Mouse (Mus musculus): Measurements from ENCODE around the gene Tmem91.
"Not testable (repeated sequence)": the region's sequence is repeated elsewhere in the genome, so short reads cannot be mapped to it uniquely, and the experiment has no call there.

The Tmem91 gene

DNA sequence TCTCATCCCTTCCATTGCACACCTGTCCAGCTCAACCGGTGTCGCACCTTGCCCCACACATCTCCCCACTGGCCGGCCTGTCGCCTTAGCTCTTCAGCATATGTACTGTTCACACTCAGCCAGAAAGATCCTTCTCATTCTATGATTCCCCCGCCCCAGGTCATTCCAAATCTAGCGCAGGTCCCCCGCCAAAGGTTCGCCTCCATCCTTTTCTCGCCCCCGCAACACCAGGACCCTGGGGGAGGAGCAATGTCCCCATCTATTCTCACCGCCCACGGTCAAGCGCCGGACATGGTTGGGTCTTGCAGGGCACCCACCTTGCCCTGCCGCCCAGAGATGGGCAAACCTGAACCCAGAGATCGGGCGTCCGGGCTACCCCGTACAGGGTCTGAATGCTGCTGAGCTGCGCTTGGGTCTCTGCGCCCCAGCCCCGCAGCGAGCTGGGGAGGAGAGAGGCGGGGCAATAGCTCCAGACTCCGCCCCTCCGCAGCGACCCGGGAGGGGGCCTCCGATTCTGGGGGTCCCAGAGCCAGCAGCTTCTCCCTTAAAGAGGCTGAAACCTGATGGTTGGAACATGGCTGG is at the start of gene Tmem91:
Gene Tmem91, minus strand, starts transcription at position 448 of the 582 bp plus-strand sequence.
- in situ Hi-C loops (cut with MboI, MseI) = no loop called here

DNA sequence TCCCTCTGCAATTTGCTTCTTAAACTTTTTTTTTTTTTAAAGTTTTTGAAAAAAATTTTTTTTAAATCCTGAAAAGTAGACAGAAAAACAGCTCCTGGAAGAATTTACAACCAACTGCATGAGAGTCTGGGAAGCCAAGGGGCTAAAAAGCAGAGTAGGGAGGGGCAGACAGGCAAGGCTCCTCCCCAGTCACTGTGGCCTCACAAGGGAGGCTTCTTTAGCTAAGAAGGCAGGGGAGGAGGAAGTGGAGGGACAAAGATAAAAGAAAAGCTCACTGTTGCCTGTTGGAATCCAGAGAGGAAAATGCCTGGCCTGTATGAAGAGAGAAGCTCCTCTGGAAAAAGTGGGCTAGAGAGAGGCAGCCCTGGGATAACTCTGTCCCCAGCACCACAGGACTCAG is 46.8 kb upstream of the Tmem91 start:
- in situ Hi-C loops (cut with MboI, MseI) = not testable (repeated sequence)

DNA sequence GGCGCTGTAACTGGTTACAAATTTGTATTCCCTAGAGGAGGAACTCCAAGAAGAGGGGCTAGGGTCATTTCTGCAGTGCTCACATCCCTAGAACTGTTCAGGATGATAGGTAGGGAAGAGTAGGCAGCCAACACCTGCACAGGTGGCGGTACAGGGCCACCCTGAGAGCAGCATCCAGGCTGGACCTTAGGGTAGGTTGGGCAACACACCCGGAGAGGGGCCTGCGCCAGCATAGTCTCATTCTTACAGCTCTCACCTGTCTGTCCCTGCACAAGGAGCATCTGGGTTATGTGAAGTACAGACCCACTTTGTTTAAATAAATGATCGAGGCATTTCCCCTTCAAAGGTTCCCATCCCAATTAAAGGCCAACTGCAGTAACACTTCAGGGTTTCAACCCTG is 45.8 kb upstream of the Tmem91 start:
- in situ Hi-C loops (cut with MboI, MseI) = no loop called here

DNA sequence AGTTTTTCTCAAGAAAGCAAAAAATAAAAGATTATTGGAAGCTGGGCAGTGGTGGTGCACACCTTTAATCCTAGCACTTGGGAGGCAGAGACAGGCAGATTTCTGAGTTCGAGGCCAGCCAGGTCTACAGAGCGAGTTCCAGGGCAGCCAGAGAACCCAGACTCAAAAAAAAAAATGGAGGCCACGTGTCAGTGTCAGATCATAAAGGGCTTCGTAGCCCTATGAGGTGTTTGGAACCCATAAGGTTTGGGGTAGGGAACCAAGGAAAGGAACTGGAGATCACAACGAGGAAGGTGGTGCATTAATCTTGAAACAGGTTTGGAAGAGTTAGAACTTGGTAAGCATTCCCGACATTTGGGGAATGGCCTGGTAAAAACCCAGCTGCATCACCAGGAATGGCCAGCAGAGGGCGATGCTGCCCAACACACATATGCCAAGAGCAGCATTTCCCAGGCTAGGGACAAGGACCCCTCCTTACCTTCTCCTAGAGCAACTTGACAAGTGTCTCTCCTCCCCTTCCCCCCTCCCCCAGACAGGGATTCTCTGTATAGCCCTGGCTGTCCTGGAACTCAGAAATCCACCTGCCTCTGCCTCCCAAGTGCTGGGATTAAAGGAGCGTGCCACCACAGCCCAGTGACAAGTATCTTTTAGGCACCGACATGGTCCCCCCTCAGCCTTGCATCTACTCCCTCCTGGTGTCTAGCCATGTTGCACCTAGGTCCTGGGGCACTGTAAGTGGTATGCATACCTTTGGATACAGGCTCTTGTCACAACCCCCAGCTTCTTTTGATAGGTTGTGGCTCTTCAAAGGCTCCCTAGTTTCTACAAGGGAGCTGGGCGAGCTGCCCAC is 45.0 kb upstream of the Tmem91 start:
- in situ Hi-C loops (cut with MboI, MseI) = no loop called here

DNA sequence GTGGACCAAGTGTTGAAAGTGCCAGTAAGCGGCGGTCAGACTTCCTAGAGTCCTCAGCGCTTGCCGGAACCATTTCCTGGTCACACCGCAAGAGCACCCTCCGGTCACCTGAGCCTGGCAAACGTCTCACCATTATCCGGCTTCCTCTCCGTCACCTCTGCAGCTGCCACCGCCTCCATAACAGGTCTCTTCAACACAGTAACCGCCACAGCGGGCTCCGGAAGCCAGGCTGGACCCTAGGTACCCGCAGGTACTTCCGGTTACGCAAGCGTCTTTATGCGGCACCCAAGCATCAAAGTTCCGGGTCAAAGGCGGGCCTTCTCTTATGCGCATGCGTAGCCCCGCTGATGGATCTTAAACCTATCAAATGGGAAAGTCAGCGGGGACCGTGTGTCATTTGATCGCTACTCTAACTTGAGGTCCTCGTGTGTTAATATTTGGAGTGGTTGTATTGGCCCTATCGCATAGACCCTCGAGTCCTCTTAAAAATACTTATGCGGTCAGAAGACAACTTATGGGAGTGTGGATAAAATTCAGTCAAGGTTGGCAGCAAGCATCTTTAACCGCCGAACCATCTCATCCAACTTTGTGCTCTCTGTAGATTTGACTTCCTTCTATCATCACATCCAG is 43.9 kb upstream of the Tmem91 start, which contains the start of gene Ccdc97:
Gene Ccdc97, minus strand, starts transcription at position 301 of the 630 bp plus-strand sequence.
- in situ Hi-C loops (cut with MboI, MseI) = no loop called here

DNA sequence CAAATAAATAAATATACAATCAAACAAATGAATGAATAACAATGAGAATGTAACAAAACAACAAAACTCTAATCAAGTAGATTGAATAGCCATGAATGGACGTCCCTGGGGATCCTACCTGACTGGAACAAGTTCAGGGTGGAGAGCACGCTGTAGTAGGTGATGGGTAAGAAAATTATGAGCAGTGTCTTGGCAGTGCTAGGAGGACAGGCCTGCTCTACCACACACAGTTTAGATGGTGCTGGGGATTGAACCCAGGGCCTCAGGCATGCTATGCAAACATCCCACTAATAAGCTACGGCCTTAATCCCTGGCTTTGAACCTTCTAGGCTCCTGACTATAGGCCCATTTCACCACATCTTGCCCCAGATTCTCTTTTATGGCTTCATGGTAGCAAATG is 42.5 kb upstream of the Tmem91 start:
- in situ Hi-C loops (cut with MboI, MseI) = no loop called here

DNA sequence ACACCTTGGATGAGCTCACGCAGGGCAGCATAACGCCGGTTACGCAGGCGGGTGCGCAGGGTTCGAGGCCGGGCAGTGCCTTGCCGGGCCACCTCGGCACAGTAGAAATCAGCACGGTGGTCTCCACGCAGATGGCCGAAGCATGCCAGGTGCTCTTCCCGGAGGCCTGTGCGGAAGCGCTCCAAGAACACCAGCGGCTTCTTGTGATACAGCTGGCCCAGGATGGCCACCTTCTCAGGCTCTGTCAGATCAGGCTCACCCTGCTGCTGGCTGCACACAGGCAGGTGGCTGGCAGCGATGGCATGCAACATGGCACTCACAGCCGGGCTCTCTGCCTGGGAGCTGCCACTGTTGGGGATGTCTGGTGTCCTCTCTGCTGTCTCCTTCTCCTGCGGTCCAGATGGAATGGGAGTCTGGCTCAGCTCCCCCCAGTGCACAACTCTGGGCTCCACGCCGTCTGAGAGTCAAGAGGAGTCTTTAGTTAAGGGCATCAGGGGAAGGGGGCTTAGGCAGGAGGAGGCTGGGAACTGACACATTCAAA is 40.8 kb upstream of the Tmem91 start:
- in situ Hi-C loops (cut with MboI, MseI) = no loop called here

DNA sequence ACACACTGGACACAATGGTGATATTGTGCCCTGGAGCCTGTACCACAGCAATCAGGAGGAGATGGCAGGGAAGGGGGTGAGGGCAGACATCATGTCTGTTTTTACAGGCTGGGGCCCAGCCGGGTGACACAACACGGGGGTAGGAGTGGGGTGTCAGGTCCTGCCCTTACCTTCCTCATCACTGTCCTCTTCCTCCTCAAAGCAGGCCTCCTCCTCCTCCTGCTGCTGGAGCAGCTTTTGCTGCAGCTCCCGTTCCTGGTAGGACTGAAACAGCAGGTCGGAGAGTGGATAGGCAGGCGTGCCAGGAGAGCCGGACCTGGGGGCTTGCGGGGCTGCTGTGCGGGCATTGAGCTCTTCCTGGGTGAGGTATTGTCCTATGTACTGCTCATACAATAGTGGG is 39.6 kb upstream of the Tmem91 start:
- in situ Hi-C loops (cut with MboI, MseI) = no loop called here

DNA sequence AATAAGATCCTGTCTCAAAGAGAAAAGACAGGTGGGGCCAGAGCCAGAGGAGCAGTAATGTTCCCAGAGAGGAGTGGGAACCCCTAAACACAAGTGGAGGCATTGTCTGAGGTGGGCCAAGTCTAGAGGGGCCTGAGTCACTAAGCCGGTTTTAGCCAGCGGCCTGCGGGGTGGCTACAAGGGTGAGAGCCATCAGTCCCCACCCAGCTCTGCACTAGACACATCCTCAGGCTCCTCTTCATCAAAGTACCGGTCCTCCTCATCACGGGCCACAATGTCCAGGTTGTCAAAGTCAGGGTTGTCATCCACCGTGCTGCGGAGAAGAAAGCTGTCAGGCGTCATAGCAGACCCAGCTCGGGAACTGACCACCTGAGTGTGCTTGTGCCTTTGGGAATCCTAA is 37.8 kb upstream of the Tmem91 start:
- in situ Hi-C loops (cut with MboI, MseI) = no loop called here

DNA sequence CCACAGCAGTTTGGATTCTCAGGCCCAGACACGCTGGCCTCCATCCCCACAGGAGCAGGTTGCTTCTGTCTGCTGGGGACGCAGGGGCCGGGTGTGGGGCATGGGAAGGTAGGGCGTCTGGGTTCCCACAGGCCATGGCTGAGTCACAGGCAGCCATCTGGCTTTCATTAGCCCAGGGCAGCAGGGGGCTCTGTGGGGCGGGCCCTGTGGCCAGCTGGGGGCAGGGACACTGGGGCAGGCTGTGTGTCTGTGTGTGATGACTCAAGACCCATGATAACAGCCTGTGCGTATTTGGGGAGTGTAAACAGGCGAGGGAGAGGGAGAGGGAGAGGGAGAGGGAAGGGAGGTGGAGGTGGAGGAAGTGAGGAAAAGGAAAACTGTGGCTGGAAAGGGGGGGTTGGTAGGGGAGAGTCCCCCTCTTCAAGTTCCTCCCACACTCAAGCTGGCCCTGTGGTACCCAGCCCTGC is 36.8 kb upstream of the Tmem91 start:
- in situ Hi-C loops (cut with MboI, MseI) = no loop called here

DNA sequence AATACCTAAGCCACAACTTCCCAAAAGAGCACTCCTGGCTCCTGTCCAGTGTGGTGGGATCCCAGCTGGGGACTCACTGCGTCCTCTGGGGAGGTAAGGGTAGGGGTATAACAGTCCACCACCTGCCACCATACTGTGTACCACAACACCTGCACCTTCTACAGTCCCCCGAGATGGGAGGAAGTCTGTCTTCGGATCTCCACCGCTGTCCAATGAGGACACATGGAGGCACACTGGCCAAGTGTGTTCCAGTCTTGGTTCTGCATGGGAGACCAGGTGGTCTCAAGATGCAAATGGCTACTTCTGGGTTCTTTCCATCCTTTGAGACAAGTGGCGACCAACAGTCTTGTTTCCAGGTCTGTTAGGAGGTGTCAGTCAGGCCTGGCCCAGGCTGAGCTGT is 36.2 kb upstream of the Tmem91 start:
- in situ Hi-C loops (cut with MboI, MseI) = no loop called here

DNA sequence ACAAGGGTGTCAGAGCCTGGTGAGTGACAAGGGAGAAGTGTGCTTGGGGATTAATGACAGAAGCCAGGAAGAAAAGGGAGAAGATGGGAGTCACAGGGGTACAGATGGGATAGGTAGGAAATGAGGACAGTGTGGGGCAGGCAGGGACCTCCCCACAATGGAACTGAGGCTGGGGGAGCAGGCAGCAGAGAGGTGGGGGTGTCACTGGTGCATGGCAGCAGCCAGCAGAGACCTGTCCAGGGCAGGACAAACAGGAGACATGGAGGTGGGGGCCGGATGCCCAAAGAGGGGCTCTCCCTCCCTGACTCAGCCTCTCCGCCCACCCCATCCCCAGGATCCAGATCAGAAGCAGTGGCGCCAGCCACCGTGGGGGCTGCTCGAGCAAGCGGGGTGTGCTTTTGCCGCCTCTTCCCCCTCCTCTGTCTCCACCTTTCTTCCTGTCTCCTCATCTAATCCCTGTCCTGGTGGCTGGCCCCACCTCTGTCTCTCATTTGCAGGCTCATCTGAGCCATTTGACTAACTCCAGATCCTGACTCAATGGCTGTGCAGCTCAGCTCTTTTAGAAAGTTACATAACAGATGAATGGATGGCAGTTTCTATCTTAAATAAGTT is 35.7 kb upstream of the Tmem91 start:
- in situ Hi-C loops (cut with MboI, MseI) = no loop called here

DNA sequence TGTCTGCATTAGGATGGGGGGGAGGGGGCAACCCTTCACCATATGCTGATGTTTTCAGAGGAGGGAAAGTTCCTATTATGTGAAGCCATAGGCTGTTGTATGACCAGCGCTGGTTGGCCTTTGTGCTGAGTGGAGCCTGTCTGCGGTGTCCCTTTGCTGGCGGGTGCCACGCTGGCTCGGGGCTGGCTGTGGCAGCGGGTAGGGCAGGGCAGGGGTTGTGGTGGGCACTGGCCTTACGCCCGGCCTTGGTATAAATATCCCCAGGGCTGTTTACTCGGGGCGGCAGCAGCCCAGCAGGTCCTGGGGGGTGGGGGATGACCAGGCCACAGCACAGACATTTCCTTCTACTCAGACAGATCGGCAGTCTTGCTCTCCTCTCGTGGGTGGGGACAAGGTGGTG is 35.0 kb upstream of the Tmem91 start:
- in situ Hi-C loops (cut with MboI, MseI) = no loop called here

DNA sequence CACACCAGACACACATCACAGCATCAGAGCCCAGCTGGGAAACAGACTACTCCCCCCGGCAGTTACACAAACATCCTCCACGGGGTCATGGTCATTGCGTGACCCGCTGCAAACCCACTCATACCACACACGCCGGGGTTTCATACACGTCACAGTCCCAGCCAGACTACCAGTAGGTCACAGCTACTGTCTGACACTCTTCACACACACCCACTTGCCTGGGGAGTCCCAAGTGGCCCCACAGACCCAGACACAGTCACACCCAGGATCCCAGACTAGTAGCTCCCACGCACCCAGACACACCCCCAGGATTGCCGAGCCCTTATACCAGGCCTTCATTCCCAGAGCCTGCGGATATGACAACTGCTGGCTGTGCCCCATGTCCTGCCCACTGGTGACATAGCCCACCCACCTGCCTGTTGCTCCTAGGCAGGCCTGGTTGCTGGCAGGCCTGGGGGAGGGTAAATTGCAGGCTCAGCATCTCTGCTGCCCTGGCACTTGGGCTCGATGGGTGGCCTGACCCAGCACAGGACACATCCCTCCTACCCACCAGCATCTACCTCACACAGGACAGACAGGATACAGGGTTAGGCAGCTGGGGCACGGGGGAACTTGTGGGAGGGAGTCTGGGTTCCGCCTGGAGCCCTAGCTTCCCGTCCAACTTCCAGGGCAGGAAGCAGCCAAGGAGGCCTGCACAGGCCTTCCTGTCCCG is 32.8 kb upstream of the Tmem91 start:
- in situ Hi-C loops (cut with MboI, MseI) = no loop called here

DNA sequence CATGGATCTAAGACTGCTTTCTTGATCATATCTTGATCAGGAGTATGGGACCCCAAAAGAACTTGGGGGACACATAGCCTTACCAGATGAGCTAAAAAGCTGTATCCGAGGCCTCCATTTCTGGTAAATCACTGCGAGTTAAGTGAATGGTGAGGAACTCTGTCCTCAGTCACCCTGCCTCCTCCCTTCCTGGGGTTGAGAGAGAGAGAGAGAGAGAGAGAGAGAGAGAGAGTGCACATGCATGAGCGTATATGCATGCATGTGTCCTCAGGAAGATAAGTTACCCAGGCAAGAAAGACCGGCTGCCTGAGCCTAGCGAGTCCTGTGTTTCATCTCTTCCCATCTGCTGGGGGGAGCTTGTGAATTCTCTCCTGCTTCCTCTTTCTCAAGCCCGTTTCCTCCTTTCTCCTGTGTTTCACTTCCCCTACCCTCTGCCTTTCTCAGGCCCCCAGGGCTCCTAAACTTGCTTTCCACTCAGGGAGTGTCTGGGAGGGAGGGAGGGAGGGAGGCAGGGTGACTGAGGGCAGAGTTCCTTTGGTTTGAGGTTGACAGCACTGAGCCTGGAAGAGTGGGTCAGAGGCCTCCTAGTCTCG is 31.7 kb upstream of the Tmem91 start:
- in situ Hi-C loops (cut with MboI, MseI) = no loop called here

DNA sequence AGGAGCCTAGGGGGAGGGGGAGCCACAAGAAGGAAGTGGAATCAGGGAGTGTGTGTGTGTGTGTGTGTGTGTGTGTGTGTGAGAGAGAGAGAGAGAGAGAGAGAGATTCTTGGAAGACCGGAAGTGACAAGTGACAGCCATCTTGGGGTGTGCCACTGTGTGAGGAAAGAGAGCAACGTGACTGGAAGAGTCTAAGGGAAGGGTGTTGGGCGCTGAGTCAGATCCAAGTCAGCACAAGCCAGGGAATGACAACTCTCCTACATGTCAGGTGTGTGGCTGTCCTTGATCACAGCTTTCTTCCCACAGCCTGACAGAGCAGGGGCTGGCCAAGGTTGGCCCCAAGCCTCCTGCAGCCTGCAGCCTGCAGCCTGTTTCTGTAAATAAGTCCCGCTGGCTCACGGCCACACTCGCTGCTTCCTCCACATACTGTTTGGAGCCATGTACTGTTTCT is 30.9 kb upstream of the Tmem91 start:
- in situ Hi-C loops (cut with MboI, MseI) = no loop called here

DNA sequence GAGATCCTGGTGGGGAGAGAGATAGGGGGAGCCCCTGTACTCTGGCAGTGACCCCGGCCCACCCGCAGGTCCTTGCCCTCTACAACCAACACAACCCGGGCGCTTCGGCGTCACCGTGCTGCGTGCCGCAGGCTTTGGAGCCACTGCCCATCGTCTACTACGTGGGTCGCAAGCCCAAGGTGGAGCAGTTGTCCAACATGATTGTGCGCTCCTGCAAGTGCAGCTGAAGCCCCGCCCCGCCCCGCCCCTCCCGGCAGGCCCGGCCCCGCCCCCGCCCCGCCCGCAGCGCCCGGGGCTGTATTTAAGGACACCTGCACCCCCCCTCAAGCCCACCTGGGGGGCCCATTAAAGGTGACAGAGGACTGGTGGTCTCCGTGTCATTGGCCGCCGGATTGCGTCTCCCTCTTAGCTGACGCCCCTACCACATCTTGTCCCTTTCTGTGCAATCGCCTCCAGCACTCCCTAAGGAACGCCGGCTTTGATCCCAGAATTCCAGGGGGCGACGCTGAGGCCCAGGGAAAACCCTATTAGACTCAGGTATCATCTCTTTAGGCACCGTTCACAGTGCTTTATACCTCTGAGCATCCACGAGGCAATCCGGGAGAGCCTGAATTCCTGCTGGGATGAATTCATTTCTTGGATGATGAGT is 29.9 kb upstream of the Tmem91 start:
- in situ Hi-C loops (cut with MboI, MseI) = no loop called here

DNA sequence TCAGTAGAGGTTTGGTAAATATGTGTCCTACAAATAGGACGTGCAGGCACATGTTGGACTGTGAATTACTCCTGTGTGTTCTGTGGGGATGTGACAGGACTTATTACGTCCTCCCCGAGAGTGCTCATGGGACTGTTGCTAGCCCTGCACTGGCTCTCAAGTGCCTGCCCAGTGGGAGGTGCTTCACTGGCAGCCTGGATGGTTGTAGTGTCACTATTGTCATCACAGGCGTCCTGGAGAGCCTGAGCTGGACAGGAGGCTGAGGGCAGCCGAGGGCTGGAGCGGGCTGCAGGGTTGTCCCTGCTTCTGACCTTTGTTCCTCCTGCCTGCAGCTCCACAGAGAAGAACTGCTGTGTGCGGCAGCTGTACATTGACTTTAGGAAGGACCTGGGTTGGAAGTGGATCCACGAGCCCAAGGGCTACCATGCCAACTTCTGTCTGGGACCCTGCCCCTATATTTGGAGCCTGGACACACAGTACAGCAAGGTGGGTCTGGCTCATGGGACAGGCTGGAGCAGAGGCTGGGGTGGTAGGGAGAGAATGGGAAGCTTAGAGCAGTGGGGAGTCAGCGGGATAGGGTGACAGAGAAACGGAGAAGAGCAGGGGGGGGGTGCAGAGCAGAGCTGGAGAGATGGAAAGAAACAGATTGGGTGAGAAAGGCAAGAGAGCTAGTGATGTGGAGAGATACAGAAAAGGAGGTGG is 29.0 kb upstream of the Tmem91 start:
- in situ Hi-C loops (cut with MboI, MseI) = no loop called here

DNA sequence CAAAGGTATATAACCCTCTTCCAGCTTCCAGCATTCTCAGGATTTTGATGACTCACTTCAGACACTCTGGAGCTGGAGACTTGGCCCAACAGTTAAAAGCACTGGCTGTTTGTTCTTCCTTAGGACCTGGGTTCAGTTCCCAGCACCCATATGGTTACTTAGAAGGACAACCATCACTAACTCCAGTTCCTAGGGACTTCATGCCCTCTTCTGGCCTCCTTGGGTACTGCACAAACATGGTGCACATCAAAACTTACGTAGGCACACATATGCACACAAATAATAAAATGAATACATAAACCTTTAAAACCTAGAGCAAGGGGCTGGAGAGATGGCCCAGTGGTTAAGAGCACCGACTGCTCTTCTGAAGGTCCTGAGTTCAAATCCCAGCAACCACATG is 27.4 kb upstream of the Tmem91 start:
- in situ Hi-C loops (cut with MboI, MseI) = no loop called here

DNA sequence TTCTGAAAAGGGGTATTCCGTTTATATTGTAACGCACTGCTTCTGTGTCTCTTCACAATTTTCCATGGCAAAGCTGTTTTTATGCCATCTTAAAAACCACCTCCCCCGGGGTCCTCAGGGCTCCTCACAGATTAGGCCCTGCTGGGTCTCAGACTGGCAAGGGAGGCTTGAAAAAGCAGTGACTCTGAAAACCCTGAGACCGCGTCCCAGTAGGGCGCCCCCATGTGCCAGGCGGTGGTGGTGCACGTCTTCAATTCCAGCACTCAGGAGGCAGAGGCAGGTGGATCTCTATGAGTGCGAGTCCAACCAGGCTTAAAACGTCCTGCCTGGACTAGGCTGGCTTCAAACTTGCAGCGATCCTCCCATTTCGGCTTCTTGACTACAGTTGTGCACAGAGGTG is 25.8 kb upstream of the Tmem91 start:
- in situ Hi-C loops (cut with MboI, MseI) = no loop called here

Data from T-helper 1 cell (primary cell).